Mouse (Mus musculus): ENCODE results near the gene Dido1. TPM values are rescaled to one million over a fixed set of nuclear protein-coding genes. Genes with fewer than 3 reads are reported as not detected.

Gene Dido1
- total and polyA plus RNA-seq, 3 experiments: 8.7 to 38.6 (median 36.6) TPM

DNA sequence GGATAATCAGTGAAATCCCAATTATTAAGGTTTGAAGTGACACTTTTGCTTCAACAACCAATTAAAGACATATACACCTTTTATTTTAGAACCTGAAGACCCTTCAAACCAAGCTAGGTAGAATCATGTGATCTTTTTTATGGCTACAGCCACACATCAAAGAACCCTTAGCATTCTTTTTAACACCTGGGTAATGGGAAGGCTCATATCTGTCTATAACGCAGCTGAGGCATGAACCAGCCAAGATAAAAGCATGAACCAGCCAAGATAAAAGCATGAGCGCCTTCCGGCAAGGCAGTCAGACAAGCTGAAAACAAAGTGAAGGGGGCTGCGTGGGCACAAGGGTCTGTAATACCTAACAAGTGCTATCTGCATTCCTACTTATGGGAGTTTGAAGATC lies 25.8 kb downstream of the Dido1 start:
- no peak for DNase-seq

DNA sequence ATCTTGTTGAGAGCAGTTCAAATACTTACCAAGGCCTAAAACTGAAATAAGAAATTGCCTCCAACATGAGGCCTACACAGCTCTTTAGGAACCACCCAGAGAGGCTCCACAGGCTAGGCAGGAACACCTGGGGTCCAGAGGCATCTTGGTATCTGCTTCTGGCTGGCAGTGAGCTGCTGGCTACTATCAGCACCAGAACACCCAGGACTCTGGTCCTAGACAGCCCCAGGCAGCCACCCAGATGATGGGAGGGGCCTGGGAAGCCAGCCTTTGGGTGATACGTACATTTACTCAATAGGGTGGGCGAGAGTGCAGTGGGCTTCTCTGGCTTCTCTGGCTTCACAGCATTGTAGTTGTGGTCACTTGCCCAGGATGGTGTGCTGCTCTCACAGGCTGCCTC lies 26.3 kb downstream of the Dido1 start:
- no peak for DNase-seq

DNA sequence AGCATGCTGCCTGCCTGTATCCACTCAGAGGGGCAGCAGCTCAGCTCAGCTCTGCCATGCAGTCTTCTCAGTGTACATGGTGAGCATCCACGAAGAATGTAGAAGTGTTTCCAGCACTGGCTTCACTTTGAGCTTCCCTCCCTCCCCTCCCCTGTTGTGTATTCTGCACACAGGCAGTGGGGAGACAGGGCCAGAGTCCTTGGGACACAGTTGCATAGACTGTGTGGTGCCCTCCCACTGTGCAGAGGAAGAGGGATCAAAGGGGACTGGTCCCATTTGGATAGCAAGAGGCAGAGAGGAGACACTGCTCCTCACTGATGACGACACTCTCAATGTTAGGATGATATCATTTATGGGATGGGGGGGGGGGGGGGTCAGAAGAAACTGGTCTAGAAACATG lies 28.6 kb downstream of the Dido1 start:
- no peak for DNase-seq

DNA sequence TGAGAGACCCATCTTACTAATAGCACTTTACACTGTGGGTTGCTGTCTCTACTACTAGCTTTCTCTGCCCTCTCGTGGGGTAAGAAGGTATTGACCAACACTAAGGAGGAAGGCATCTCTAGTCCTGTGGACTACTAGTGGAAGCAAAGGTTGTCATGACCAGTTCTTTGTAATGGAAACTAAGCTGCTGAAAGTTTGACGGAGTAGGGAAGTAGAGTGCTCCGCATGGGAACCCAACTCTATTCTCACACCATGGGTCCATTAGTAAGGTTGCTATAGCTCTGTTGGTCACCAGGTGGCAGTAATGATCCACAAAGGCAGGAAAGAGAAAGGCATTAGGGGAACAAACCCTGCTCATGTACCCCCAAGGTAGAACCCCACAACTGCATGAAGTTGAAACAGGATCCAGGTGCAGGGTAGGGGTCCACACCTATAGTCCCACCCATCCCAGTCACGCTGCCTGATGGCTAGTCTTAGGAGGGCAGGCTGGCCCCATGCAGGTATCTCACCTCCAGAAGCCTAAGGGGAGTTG lies 31.1 kb downstream of the Dido1 start:
- peak; percentile 63 for DNase-seq

DNA sequence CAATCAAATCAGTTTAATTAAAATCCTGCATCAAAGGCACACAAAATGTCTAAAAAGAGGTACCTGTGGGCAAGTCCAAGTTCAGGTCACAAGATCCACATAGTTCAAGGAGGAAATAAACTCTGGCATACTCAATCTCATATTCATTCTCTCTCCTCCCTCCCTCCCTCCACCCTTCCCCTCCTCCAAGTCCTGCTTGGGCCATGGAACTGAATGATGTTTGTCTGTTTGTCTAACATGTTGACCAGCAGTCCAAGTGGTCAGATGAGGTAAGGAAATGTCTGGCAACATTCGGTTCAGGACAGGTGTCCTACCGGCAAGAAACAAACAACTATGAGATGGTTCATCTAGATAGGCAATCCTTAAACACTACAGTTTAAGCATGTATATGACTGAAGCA lies 33.1 kb downstream of the Dido1 start:
- DNase-seq: no peak

DNA sequence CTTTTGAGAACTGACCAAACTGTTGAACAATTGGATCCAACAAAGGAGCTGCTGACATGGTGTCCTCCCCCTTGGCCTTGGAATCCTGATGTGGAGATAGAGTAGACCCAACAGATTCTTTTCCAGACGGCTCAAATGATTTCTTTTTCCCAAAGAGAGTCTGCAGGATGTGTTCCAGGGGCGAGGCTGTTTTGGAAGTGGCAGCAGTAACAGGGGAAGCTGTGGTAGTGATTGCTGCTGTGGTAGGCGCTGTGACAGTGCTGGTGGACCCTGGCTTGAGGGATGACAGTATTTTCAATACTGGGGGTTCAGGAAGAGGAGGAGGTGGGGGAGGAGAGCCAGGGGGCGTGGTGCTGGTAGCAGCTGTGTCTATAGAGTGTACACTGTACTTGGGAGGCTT lies 47.8 kb downstream of the Dido1 start:
- no peak for DNase-seq

DNA sequence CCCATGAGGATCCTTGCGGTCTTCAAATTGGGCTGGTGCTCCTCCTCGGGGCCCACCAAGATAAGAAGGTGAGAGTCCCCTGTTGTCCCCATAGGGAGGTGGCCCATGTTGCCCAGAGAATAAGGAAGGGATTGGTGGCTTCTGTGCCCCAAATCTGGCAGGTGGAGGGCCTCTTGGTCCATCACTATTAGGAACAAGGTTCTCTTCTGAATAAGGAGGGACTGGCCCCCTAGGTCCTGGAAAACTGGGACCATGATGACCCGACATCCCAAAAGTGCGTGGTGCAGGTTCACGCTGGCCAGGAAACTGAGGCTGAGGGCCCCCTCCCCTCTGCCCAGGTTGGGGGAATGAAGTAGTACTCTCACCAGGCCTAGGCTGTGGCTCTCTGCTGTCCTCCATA lies 49.3 kb downstream of the Dido1 start:
- no peak for DNase-seq

DNA sequence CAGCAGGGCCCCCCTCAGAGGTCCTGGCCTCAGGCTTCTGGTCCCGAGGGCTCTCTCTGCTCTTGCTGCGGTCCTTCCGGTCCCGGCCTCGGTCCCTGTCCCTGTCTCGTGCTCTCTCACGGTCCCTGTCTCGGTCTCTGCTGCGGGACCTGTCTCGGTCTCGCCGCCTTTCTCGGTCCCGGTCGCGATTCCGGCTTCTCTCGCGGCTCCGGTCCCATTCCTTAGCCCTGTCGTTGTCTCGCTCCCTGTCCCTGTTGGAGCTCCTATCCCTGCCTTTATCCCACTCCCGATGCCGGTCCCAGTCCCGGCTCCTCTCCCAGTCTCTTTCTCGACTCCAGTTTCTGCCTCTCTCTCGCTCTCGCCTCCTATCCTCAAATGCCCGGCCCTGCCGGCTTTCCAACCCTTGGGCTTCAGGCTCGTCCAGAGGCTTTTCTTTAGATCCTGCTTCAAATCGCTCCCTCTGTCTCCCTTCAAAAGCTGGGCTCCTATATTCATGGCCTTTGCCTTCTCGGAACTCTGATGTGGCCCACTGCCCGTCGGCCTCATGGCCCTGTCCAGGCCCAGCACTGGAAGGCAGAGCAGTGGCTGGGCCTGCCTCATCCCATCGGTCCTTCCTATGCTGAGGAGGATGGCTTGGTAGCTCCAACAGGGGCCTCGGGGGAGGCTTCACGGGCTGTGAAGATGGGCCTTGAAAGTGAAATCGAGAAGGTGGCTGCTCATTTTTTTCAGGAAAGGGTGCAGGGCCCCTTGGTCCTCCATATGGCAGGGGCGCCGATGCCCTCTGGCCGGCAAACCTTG lies 50.2 kb downstream of the Dido1 start:
- DNase-seq: peak; percentile 30

DNA sequence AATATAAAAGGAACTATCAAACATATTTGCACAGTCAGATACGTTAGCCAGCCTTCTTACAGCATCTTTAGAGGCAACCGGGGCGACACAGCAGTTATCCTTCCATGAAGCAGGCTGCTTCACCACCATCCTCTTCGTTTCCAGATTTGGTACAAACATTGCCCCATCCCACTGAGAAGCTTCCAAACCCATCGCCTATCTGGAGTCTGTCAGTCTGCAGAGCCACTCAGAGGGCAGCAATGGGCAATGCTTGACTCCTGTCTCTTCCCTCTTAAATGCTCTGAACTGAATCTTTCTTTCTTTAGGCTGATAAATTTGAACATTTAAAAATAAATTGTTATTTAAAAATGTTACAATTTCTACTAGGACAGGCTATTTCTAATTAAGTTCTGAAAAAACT lies 51.4 kb downstream of the Dido1 start:
- DNase-seq: no peak

DNA sequence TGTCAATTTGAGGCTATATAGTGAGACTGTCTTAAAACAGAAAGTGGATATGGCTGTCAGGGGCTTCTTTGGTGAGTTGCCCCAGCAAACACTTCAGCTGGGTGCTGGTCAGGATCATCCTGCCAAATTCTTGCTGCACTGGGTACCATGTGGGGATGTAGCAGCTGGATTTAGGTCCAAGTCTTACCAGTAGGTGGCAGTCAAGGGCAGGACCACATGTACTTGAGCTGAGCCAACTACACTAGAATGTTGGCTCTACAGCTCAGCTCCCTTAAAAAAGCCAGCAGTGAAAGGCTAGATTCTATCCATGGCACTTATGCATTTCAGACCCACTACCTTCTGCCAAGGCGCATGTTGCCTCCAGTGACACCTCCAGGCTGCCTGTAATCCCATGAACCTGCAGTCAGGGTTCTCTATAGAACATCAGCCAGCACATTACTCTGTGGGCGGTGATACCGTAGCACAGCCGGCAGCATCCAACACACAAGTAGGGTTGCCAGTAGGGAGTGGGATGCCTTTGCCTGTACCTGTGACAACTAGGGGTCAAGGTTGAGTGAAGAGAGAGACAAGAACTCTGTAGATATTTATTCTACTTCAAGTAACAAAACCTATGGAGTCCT lies 52.3 kb downstream of the Dido1 start:
- peak; percentile 76 for DNase-seq

DNA sequence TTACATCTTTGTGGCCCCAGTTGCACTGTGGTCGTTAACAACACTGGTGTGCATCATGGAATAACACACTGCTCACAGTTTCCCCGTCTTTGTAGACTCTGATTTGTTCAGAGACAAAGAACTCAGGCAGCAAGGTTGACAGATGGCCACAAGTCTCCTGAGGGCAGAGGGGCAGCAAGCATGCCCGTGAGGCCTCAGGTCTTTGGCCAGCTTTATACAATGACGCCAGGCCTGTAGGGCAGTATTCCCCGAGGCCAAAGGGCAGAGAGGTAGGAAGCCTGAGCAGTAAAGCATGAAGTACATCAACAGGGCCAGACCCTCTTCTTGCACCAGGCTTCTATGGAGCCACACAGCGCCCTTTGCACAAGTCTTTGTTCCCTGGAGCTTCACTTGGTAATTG lies 54.6 kb downstream of the Dido1 start:
- DNase-seq: no peak

DNA sequence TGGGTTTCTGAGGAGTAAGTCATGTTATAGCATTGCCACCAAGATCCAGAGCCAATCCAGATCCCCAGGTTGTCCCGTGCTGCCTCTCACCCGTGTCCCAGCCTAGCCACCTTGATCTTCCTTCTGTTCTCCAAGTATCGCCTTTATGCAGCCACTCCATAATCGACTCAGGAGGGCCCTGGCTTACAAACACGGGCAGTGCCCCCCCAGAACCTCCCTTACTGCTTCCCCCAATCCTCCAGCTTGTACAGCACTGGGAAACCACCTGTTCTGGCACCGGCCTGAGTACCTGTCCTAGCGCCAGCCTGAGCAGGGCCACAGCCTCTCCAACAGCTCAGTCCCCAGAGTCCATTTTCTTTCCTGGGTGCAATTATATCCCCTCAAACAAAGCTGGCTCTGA lies 55.1 kb downstream of the Dido1 start:
- no peak for DNase-seq

DNA sequence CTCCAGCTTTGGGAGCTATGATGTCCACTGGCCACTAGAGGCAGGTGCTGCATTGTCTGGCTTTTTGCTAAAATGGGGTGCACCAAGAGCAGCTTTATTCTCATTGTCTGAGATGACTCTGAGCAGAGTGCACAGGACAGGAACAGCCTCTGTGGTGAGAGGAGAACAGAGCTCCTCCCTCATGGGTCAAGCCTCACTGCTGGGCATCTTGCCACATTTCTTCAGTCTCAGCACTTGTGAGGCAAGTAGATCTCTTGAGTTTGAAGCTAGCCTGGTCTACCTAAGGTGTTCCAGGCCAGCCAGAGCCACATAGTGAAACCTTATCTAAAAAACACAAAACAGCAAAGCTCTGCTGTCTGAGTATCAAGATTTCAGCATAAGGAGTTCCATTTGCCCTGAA lies 63.0 kb downstream of the Dido1 start:
- DNase-seq: no peak

DNA sequence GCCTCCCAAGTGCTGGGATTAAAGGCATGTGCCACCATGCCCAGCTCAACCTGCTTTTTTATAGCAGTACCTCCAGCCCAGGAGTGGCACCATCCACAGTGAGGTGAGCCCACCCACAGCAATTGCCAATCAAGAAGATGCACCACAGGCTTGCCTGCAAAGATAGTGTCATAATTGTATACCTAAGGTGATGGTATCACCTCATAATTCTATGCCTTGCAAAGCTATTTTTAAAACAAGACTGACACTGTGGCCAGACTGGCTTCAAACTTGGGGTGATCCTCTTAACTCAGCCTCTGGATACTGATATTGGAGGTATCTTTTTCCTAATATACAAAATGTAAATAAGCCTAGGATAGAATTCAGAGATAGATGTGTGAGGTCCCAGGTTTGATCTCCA lies 66.2 kb downstream of the Dido1 start:
- no peak for DNase-seq

DNA sequence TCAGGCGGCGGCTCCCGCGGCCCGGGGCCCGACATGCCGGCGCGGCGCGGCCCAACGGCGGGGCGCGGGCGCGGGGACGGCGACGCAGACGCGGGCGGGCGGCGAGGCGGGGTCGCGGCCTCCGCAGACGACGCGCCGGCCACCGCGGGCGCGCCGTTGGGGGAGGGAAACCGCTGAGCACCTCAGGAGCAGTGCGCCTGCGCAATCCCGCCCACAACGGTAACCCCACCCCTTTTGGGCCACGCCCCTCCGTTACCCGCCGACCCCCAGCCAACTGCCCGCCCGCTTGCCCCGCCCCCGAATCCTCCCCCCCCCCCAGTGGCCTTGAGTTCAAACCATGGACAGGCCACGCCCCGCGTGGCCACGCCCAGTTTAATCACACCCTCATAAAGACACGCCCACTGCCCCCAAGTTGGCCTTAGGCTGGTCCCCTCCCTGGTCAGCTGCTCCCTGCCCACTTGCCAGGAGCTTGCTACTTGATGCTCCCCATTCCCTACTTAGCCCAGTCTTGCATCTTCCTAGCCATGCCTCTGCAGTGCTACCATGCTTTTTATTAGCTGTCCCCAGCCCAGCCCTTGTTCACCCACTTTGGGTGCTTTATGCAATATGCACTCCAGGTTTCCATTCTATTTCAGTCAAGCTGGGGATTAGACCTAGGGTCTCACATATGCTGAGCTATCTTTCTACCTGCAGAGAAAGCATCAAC lies 67.1 kb downstream of the Dido1 start, which contains the start of gene Tcfl5:
Gene Tcfl5 (minus strand): TSS at position 154 of the 706 bp plus-strand sequence.
- no peak for DNase-seq

DNA sequence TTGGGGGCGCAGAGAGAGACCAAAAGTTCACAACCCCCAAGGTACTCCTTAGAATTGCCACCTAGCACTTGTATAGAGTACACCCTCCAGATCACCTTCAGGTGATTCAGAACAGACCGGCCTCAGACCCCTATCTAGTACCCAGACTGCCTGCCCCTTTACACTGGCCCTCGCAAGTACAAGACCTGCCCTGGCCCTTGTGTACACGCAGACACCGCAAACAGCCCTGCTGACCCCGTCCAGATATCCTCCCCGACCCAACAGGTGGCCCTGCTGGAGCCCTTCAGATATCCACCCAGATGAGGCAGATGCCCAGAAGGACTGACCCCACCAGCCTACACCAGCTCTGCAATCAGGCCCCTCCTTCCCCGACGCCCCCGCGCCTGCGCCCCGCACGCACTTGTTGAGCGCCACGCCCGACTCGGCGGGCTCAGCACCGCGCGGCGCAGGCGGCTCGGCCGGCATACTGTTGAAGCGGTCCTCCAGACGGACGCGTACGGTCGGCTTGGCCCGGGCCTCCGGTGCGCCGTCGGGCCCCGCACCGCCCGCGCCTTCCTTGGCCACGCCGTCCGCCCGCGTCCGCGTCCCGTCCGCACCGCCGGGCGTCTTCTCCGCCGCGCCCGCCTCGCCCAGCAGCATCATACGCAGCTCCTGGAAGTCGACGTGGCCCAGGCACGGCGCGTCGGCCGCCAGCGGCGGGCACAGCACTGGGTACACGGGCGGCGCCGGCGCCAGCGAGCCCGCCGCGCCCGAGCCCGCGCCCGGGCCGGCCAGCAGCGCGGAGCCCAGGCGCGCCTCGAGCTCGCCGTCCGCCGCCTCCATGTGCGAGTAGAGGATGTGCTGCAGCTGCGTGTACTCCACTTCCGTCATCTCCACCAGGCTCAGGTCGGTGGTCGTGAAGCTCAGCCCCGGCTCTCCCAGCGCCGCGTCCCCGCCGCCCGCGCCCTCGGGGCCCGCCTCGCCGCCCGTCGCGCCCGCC lies 67.9 kb downstream of the Dido1 start:
- no peak for DNase-seq

DNA sequence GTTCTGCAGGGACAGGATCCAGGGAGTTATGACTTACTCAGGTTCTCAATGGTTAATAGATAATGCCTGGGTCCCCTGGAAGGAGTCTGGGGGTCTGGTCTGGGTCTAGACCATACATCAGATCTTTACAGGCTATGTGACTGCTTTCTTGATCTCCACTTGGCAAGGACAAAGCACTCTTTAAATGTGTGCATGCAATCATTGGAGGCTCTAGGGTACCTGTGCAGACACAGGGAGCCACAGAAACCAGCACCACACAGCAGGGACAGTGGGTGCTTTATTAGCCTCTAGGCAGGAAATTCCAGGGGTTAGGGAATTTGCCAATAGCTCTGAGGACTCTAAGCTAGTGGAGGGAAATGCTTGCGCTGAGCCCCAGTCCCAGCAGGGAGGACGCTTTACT lies 97.9 kb downstream of the Dido1 start:
- DNase-seq: no peak

DNA sequence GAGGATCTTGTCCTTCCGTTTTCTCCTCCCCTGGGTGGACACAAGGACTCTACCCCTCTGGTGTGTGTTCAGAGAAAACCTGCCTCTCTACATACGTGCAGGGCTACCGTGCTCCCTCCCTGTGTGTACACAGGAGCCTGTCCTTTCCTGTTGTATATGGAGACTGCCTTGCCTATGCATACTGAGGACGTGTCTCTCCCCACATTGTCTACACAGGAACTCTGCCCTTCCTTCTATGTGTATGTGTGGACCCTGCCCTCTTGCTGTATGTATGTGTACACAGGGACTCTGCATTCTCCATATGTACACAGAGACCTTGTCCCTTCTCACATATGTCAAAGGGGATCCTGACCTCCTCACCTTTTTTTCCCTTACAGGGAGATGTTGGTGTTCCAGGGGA lies 99.5 kb downstream of the Dido1 start:
- no peak for DNase-seq

All from adrenal gland, adult 2 months (tissue).